Mouse (Mus musculus): ENCODE data around the gene Unc5c. TPM values are rescaled to one million over a fixed set of nuclear protein-coding genes. Genes with fewer than 3 reads are reported as not detected.

Gene Unc5c
- polyA plus RNA-seq, 1 experiment from 2014 or later: 7.8 TPM

DNA sequence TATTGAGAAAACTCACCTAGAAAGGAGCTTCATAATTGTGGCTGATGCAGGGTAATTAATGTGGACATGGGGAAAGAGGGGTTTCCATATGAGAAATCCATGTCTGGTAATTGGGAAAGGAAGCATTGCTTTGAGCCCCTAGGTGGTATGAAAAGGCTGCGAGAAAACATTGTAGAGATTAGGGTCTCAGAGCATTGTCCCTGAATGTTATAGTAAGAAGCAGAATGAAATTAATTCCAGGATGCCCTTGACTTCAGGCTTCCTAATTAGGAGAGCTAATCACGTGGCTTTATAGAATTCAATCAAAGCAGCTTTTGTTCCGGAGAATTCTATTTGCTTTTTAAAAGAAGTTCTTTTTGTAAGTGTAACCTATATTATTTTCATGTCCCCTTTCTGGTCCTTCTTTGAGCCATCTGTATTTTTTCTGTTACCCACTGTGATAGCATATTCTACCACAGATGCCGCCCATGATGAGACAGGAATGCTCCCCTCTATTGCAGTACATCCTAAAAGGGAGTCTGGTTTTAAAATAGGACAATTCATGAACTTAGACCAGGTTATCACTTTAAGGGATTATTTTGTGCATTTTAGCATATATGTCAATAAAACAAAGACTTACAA is 124.5 kb downstream of the Unc5c start:
- no peak for DNase-seq (ENCODE audit: low spot score)
- WGBS: 78% methylated on average over 4 of the region's 4 CpGs
- Histone ChIP-seq H3K9me3 (no peaks in the 10 kb centered on the region), H3K36me3 (no peaks in the 10 kb centered on the region), H3K4me3 (no peak overlapping the region), H3K27me3 (ENCODE audit: insufficient read depth, poor library complexity, severe bottlenecking) (peaks cover 98% of the 10 kb centered on the region), H3K4me1 (replicated peaks) (peaks cover 13% of the 10 kb centered on the region; the same call in 1 of the 2 replicates), H3K27ac (no peak overlapping the region)

DNA sequence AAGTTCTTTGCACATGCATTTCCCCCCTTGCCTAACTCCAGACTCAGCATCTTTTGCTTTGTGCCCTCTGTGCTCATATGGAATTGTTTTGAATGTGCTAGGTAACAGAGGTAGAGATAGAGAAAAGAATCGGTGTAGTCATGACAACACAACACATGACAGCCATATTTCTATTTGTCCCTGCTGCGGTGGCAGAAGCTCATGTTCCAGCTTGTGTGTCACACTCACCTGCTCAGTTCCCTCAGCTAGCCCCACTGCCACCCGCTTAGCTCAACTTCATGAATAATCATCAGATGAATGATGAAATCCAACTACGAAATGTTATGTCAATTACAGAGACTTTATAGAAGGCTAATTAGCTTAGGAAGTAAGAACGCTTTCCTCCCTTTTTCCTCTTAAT is 128.2 kb downstream of the Unc5c start:
- Histone ChIP-seq H3K27me3 (ENCODE audit: insufficient read depth, poor library complexity, severe bottlenecking) (peaks cover 78% of the 10 kb centered on the region), H3K4me3 (no peak overlapping the region), H3K9me3 (no peaks in the 10 kb centered on the region), H3K36me3 (no peaks in the 10 kb centered on the region), H3K27ac (no peak overlapping the region), H3K4me1 (replicated peaks) (peaks cover 10% of the 10 kb centered on the region; the same call in 1 of the 2 replicates)
- 84% methylated on average over 5 of the region's 5 CpGs for WGBS
- DNase-seq (ENCODE audit: low spot score): no peak

DNA sequence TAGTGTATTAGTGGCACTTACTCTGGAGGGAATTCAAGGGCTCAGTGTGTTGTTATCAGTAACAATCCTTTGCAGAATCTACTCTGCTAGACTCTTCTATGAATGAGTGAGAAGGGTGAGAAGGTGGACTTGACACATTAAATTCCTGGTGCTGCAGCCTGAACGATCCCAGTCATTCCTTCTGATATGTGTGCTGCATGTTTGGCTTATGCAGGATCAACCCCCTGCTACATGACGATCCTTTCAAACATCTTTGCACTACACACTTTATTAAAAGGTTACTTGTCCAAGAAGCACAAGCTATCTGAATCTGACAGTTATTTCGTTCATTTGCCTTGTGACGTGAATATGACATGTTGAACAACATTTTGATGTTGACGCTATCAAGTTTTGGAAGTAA is 129.1 kb downstream of the Unc5c start:
- H3K4me3 ChIP-seq: no peak overlapping the region
- no peaks in the 10 kb centered on the region for H3K36me3 ChIP-seq
- H3K27ac ChIP-seq: no peak overlapping the region
- 0 out of 2 replicates have a peak, but pooled peaks cover 8% of the 10 kb centered on the region for H3K4me1 ChIP-seq (replicated peaks)
- DNase-seq (ENCODE audit: low spot score): no peak
- H3K9me3 ChIP-seq: no peaks in the 10 kb centered on the region
- WGBS: 91% methylated on average over 5 of the region's 5 CpGs
- H3K27me3 ChIP-seq (ENCODE audit: insufficient read depth, poor library complexity, severe bottlenecking): peaks cover 69% of the 10 kb centered on the region

DNA sequence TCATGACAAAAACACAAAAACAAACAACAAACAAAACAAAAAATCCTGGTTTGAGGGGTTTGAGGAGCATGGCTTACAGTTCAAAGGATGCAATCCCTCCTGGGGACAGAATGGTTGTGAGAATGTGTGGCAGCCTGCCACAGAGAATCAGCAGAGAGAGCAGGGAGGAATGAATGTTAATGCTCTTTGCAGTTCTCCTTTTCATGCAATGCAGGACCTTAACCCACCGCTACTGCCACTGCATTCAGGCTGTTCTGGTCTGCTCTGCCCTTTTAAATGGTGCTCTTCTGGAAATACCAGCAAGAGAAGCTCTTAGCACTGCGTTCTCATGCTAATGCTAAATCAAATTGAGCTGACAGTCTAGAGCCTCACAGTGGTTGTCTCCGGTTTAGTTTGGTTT is 130.1 kb downstream of the Unc5c start:
- 27% methylated on average over 3 of the region's 3 CpGs for WGBS
- DNase-seq (ENCODE audit: low spot score): no peak
- H3K27me3 ChIP-seq (ENCODE audit: insufficient read depth, poor library complexity, severe bottlenecking): peaks cover 63% of the 10 kb centered on the region

DNA sequence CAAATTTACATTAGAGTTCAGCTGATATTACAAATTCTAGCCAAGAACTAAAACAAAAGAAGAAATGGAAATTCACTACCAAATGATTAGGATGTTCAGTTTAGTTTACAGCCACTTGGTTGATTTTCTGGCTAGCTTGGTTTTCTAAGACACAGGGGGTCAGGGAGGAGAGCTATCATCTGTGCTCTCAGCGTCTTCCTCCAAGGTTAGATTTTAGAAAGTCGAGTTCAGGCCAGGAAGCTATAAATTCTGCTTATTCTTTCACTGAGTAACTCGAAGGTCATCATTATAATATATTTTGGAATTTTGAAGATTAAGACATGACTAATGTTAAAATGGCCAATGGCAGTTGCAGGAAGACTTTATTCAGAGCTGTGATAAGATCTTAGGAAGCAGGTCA is 131.4 kb downstream of the Unc5c start:
- Histone ChIP-seq H3K27ac (no peak overlapping the region), H3K27me3 (ENCODE audit: insufficient read depth, poor library complexity, severe bottlenecking) (peaks cover 51% of the 10 kb centered on the region), H3K36me3 (no peaks in the 10 kb centered on the region), H3K4me3 (no peak overlapping the region), H3K9me3 (no peaks in the 10 kb centered on the region), H3K4me1 (replicated peaks) (peaks cover 23% of the 10 kb centered on the region)
- WGBS: 66% methylated on average over 3 of the region's 3 CpGs
- DNase-seq (ENCODE audit: low spot score): no peak

More for the DNA sequence above, 130.1 kb downstream of the Unc5c start:
- H3K9me3 ChIP-seq: no peaks in the 10 kb centered on the region
- H3K4me1 ChIP-seq (replicated peaks): peaks cover 12% of the 10 kb centered on the region
- H3K36me3 ChIP-seq: no peaks in the 10 kb centered on the region
- no peak overlapping the region for H3K4me3 ChIP-seq
- no peak overlapping the region for H3K27ac ChIP-seq

DNA sequence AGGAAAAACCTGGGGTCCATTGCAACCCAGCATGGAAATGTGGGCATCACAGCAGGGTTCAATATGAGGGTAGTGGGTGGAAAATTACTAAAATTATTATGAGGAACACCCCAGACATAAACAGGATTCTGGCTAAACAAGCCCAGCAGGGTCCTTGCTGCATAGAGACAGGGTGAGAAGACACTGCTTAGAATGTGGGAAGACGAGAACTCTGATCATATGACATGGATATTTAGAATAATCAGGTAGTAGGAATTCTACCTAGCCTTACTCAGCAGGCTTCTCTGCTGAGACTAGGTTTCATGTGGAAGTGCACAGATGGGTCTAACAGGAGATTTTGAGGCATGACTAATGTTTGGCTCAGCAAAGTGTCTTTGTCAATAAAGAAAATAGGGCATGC is 131.9 kb downstream of the Unc5c start:
- Histone ChIP-seq H3K27ac (no peak overlapping the region), H3K4me3 (no peak overlapping the region), H3K9me3 (no peaks in the 10 kb centered on the region), H3K36me3 (no peaks in the 10 kb centered on the region), H3K4me1 (replicated peaks) (peaks cover 25% of the 10 kb centered on the region), H3K27me3 (ENCODE audit: insufficient read depth, poor library complexity, severe bottlenecking) (peaks cover 47% of the 10 kb centered on the region)
- no peak for DNase-seq (ENCODE audit: low spot score)
- 69% methylated on average over 1 of the region's 1 CpGs for WGBS

DNA sequence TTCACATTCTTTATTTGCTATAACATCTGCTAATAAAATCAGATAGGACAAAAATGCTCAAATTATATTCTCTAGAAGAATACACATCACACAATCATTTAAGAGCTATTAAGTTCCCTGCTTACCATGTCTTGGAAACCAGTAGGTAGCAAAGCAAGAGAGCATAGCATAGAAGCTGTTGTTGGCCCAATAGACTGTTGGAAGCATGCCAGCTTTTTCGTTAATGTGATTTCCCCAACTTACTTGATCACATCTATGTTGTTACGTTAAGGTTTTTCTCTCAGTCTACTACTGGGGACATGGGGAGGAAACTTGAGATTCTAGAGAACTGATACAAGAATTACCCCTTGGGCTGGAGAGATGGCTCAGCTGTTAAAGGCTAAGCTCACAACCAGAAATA is 133.0 kb downstream of the Unc5c start:
- Histone ChIP-seq H3K4me3 (no peak overlapping the region), H3K36me3 (no peaks in the 10 kb centered on the region), H3K4me1 (replicated peaks) (peaks cover 25% of the 10 kb centered on the region), H3K27ac (no peak overlapping the region), H3K9me3 (no peaks in the 10 kb centered on the region), H3K27me3 (ENCODE audit: insufficient read depth, poor library complexity, severe bottlenecking) (peaks cover 36% of the 10 kb centered on the region)
- 86% methylated on average over 2 of the region's 2 CpGs for WGBS
- no peak for DNase-seq (ENCODE audit: low spot score)

DNA sequence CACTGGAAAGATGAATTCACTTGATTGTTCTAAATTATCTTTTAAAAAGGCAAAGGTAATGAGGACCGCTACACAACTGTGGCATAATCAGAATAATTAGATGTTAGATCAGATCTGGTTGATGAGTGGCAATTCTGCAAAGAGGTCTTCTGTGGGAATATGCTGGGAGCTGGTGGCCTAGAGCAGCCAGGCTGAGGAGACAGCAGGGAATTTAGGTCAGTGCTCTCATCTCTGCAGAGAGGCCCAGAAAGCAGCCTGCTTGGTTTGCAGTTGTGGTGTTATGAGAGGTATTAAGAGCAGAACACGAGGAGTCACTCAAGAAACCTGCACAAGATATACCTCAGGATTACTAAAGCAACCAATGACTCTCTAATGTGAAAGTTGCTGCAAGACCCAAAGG is 133.9 kb downstream of the Unc5c start:
- DNase-seq (ENCODE audit: low spot score): no peak
- Histone ChIP-seq H3K27me3 (ENCODE audit: insufficient read depth, poor library complexity, severe bottlenecking) (peaks cover 27% of the 10 kb centered on the region), H3K4me1 (replicated peaks) (peaks cover 25% of the 10 kb centered on the region), H3K27ac (no peak overlapping the region), H3K36me3 (no peaks in the 10 kb centered on the region), H3K4me3 (no peak overlapping the region), H3K9me3 (no peaks in the 10 kb centered on the region)
- 85% methylated on average over 2 of the region's 2 CpGs for WGBS

DNA sequence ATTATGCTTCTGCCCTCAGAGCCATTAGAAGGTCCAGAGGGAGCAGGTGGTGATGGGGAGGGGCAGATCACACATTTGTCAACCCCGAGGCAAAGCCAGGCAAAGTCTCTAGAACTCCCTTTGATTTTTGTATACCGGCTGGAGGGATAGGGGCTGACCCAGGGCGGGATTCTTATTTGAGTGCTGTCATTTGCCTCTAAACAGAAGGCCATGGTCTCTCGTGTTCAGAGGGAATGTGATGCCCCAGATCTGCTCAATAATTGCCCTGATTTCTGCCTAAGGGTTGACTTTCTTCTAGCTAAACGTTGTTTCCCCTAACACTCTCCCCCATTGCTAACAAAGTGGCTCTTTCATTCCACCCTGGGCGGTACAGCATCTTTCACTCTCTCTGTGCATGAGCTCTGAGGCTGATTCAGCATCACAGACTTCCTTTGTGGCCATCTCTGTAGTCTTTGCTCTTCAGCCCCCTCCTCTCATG is 136.1 kb downstream of the Unc5c start:
- H3K27me3 ChIP-seq (ENCODE audit: insufficient read depth, poor library complexity, severe bottlenecking): 0 out of 2 replicates have a peak, but pooled peaks cover 8% of the 10 kb centered on the region
- peak overlapping the region; percentile 42 for H3K27ac ChIP-seq
- H3K36me3 ChIP-seq: no peaks in the 10 kb centered on the region
- 22% methylated on average over 6 of the region's 6 CpGs for WGBS
- DNase-seq (ENCODE audit: low spot score): peak; percentile 45
- H3K4me3 ChIP-seq: no peak overlapping the region
- H3K4me1 ChIP-seq (replicated peaks): peaks cover 21% of the 10 kb centered on the region
- H3K9me3 ChIP-seq: no peaks in the 10 kb centered on the region

DNA sequence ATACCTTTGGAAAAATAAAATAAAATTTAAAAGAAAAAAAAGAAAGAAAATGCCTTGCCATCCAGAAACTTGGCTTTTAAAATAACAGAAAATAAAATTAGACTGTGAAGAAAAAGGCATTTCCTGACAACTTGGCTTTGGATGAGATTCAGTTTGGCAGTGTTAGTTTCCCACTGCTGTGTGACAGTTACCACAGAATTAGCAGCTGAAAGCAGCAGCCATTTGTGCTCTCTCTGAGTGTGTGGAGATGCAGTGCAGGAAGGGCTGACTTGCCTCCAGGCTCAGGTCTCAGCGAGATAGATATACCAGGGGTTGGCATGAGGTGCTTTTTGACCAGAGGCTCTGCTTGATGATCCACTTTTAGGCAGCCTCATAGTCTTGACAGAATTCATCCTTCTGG is 151.7 kb downstream of the Unc5c start:
- no peaks in the 10 kb centered on the region for H3K27me3 ChIP-seq (ENCODE audit: insufficient read depth, poor library complexity, severe bottlenecking)
- no peaks in the 10 kb centered on the region for H3K4me1 ChIP-seq (replicated peaks)
- no peaks in the 10 kb centered on the region for H3K9me3 ChIP-seq
- no peaks in the 10 kb centered on the region for H3K36me3 ChIP-seq
- no peak for DNase-seq (ENCODE audit: low spot score)
- no peak overlapping the region for H3K4me3 ChIP-seq
- 69% methylated on average over 1 of the region's 1 CpGs for WGBS
- no peak overlapping the region for H3K27ac ChIP-seq

DNA sequence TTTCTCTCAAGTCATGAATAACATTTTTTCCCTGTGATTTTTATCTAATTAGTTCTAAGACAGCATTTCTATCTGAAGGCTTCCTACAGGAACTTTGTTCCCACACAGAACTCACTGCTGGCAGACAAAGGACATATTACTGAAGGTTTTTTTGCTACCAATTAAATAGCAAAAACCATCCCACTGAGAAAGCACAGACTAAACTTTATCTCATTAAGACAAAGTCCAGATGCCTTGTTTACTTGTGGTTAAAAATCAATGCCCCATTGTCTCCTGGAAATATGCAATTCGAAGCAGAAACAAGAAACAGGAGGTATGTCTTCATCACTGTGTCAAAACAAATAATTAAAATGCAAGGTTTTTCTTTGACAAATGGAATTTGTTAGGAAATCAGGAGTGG is 153.7 kb downstream of the Unc5c start:
- no peaks in the 10 kb centered on the region for H3K36me3 ChIP-seq
- no peak overlapping the region for H3K27ac ChIP-seq
- no peaks in the 10 kb centered on the region for H3K9me3 ChIP-seq
- no peaks in the 10 kb centered on the region for H3K27me3 ChIP-seq (ENCODE audit: insufficient read depth, poor library complexity, severe bottlenecking)
- H3K4me1 ChIP-seq (replicated peaks): no peaks in the 10 kb centered on the region
- DNase-seq (ENCODE audit: low spot score): no peak
- WGBS: 75% methylated on average over 1 of the region's 1 CpGs
- H3K4me3 ChIP-seq: no peak overlapping the region

DNA sequence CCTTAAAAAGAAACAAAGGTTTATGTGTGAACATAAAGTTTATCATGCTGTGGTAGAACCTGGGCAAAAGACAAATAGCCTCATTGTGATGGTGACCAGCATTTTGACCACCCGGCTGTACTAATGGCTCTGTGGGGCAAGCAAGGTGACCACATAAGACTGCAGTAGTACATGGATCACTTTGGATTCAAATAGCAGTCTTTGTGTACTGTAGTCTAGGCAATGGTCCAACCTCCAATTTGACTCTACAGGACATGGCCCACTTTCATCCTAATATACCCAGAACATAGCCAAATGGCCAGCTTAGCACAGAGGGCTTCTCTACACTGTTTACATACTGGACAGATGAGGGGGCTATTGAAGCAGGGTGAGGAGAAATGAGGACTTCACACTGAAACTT is 156.5 kb downstream of the Unc5c start:
- Histone ChIP-seq H3K27me3 (ENCODE audit: insufficient read depth, poor library complexity, severe bottlenecking) (no peaks in the 10 kb centered on the region), H3K9me3 (no peaks in the 10 kb centered on the region), H3K4me1 (replicated peaks) (no peaks in the 10 kb centered on the region), H3K4me3 (no peak overlapping the region), H3K36me3 (no peaks in the 10 kb centered on the region), H3K27ac (no peak overlapping the region)
- DNase-seq (ENCODE audit: low spot score): no peak
- WGBS: 85% methylated on average over 1 of the region's 1 CpGs

DNA sequence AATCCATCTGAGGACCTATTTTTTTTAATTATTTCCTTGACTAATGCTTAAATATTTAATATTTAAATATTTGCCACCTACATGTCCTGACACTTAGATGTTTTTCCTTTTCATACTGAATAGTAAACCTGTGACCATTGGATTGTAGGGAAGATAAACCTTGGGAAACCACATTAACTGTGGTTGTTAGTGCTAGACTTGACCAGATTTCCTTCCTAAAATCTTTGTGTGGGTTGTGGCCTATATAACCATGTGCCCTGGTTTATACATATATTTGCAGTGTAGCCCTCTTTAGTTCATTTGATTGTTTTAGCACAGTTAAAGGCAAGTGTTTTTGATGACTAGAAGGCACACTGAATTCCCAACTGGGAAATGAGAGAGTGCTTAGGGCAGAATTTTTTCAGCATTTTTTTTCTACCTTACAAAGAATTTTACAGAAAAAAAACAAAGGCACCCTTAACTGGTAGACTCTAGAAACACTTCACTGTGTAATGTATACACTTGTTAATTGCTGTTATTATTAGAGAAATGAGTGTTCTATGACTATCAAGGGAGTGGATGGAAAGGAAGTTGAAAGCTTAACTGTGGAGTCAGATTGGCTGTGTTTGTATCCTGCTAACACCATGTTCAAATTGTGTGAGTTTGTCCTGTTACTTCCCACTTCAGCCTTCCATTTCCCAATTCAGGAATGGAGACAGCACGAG is 162.1 kb downstream of the Unc5c start:
- Histone ChIP-seq H3K4me1 (replicated peaks) (no peaks in the 10 kb centered on the region), H3K9me3 (no peaks in the 10 kb centered on the region), H3K36me3 (no peaks in the 10 kb centered on the region), H3K27ac (no peak overlapping the region), H3K27me3 (ENCODE audit: insufficient read depth, poor library complexity, severe bottlenecking) (no peaks in the 10 kb centered on the region), H3K4me3 (no peak overlapping the region)
- no peak for DNase-seq (ENCODE audit: low spot score)
- WGBS: 83% methylated on average over 1 of the region's 1 CpGs

All from hindbrain, embryonic 10.5 days (tissue).